Mouse (Mus musculus): ENCODE results near the gene Eipr1. TPM values are rescaled to one million over a fixed set of nuclear protein-coding genes. Genes with fewer than 3 reads are reported as not detected.
A peak's percentile ranks its signal among the peaks of the same experiment; 100 is the strongest.

Gene Eipr1
- polyA plus RNA-seq, 1 experiment from 2014 or later: 27.3 TPM

GRCm38 (mm10) chr12:28848726-28849612 lies 97.4 kb downstream of the Eipr1 start:
- H3K4me3 ChIP-seq (ENCODE audit: low read length): no peak overlapping the region
- no peaks in the 10 kb centered on the region for H3K9me3 ChIP-seq (ENCODE audit: control insufficient read depth, low read length)
- no peak overlapping the region for H3K4me2 ChIP-seq (ENCODE audit: low read depth, low read length)
- 55% methylated on average over 18 of the region's 18 CpGs for WGBS
- ATAC-seq (ENCODE audit: low read depth): 0 out of 2 replicates have a peak, but pooled peaks have one; percentile 36
- no peak overlapping the region for H3K27ac ChIP-seq (ENCODE audit: low read length)
- no peaks in the 10 kb centered on the region for H3K36me3 ChIP-seq (ENCODE audit: control insufficient read depth, insufficient read depth, low read length)
- no peak overlapping the region for H3K9ac ChIP-seq (ENCODE audit: low read length)
- peaks cover 2% of the 10 kb centered on the region for H3K4me1 ChIP-seq (replicated peaks; ENCODE audit: control insufficient read depth, insufficient read depth, low read length)
- H3K27me3 ChIP-seq (ENCODE audit: control insufficient read depth, insufficient read depth, low read depth, low read length): no peaks in the 10 kb centered on the region

GRCm38 (mm10) chr12:28859495-28860263 lies 108.1 kb downstream of the Eipr1 start:
- Histone ChIP-seq H3K36me3 (ENCODE audit: control insufficient read depth, insufficient read depth, low read length) (no peaks in the 10 kb centered on the region), H3K4me2 (ENCODE audit: low read depth, low read length) (no peak overlapping the region), H3K9ac (ENCODE audit: low read length) (no peak overlapping the region), H3K27ac (ENCODE audit: low read length) (no peak overlapping the region), H3K4me3 (ENCODE audit: low read length) (no peak overlapping the region), H3K4me1 (replicated peaks; ENCODE audit: control insufficient read depth, insufficient read depth, low read length) (peaks cover 4% of the 10 kb centered on the region; the same call in 1 of the 2 replicates), H3K27me3 (ENCODE audit: control insufficient read depth, insufficient read depth, low read depth, low read length) (no peaks in the 10 kb centered on the region), H3K9me3 (ENCODE audit: control insufficient read depth, low read length) (no peaks in the 10 kb centered on the region)
- ATAC-seq (ENCODE audit: low read depth): no peak
- 70% methylated on average over 11 of the region's 11 CpGs for WGBS

- WGBS: 53% methylated on average over 5 of the region's 5 CpGs
- peaks cover 4% of the 10 kb centered on the region; the same call in 1 of the 2 replicates for H3K4me1 ChIP-seq (replicated peaks; ENCODE audit: control insufficient read depth, insufficient read depth, low read length)
- no peaks in the 10 kb centered on the region for H3K9me3 ChIP-seq (ENCODE audit: control insufficient read depth, low read length)
- no peaks in the 10 kb centered on the region for H3K36me3 ChIP-seq (ENCODE audit: control insufficient read depth, insufficient read depth, low read length)
- H3K9ac ChIP-seq (ENCODE audit: low read length): no peak overlapping the region
- H3K27ac ChIP-seq (ENCODE audit: low read length): no peak overlapping the region
- ATAC-seq (ENCODE audit: low read depth): no peak
- H3K4me2 ChIP-seq (ENCODE audit: low read depth, low read length): no peak overlapping the region
- no peak overlapping the region for H3K4me3 ChIP-seq (ENCODE audit: low read length)
- H3K27me3 ChIP-seq (ENCODE audit: control insufficient read depth, insufficient read depth, low read depth, low read length): no peaks in the 10 kb centered on the region
Observed at GRCm38 (mm10) chr12:28860264-28860560, 108.6 kb downstream of the Eipr1 start.

GRCm38 (mm10) chr12:28863260-28863659 lies 111.7 kb downstream of the Eipr1 start:
- H3K4me2 ChIP-seq (ENCODE audit: low read depth, low read length): no peak overlapping the region
- no peak overlapping the region for H3K27ac ChIP-seq (ENCODE audit: low read length)

GRCm38 (mm10) chr12:28866121-28866520 lies 114.5 kb downstream of the Eipr1 start:
- Histone ChIP-seq H3K36me3 (ENCODE audit: control insufficient read depth, insufficient read depth, low read length) (no peaks in the 10 kb centered on the region), H3K4me1 (replicated peaks; ENCODE audit: control insufficient read depth, insufficient read depth, low read length) (peaks cover 4% of the 10 kb centered on the region; the same call in 1 of the 2 replicates), H3K27me3 (ENCODE audit: control insufficient read depth, insufficient read depth, low read depth, low read length) (no peaks in the 10 kb centered on the region), H3K9ac (ENCODE audit: low read length) (no peak overlapping the region), H3K4me3 (ENCODE audit: low read length) (no peak overlapping the region), H3K9me3 (ENCODE audit: control insufficient read depth, low read length) (no peaks in the 10 kb centered on the region), H3K27ac (ENCODE audit: low read length) (no peak overlapping the region), H3K4me2 (ENCODE audit: low read depth, low read length) (no peak overlapping the region)
- ATAC-seq (ENCODE audit: low read depth): no peak
- WGBS: 37% methylated on average over 1 of the region's 1 CpGs

More at GRCm38 (mm10) chr12:28863260-28863659, 111.7 kb downstream of the Eipr1 start:
- 52% methylated on average over 12 of the region's 12 CpGs for WGBS
- Histone ChIP-seq H3K4me1 (replicated peaks; ENCODE audit: control insufficient read depth, insufficient read depth, low read length) (peaks cover 4% of the 10 kb centered on the region; the same call in 1 of the 2 replicates), H3K4me3 (ENCODE audit: low read length) (no peak overlapping the region), H3K9ac (ENCODE audit: low read length) (no peak overlapping the region), H3K9me3 (ENCODE audit: control insufficient read depth, low read length) (no peaks in the 10 kb centered on the region), H3K36me3 (ENCODE audit: control insufficient read depth, insufficient read depth, low read length) (no peaks in the 10 kb centered on the region), H3K27me3 (ENCODE audit: control insufficient read depth, insufficient read depth, low read depth, low read length) (no peaks in the 10 kb centered on the region)
- ATAC-seq (ENCODE audit: low read depth): peak; percentile 93

GRCm38 (mm10) chr12:28868794-28869193 lies 117.2 kb downstream of the Eipr1 start:
- H3K9me3 ChIP-seq (ENCODE audit: control insufficient read depth, low read length): no peaks in the 10 kb centered on the region
- no peak for ATAC-seq (ENCODE audit: low read depth)
- no peaks in the 10 kb centered on the region for H3K27me3 ChIP-seq (ENCODE audit: control insufficient read depth, insufficient read depth, low read depth, low read length)
- H3K4me3 ChIP-seq (ENCODE audit: low read length): no peak overlapping the region
- H3K27ac ChIP-seq (ENCODE audit: low read length): no peak overlapping the region
- no peaks in the 10 kb centered on the region; the same call in 1 of the 2 replicates for H3K4me1 ChIP-seq (replicated peaks; ENCODE audit: control insufficient read depth, insufficient read depth, low read length)
- H3K4me2 ChIP-seq (ENCODE audit: low read depth, low read length): no peak overlapping the region
- 88% methylated on average over 4 of the region's 4 CpGs for WGBS
- H3K9ac ChIP-seq (ENCODE audit: low read length): no peak overlapping the region
- H3K36me3 ChIP-seq (ENCODE audit: control insufficient read depth, insufficient read depth, low read length): no peaks in the 10 kb centered on the region

GRCm38 (mm10) chr12:28872271-28872670 lies 120.7 kb downstream of the Eipr1 start:
- H3K4me1 ChIP-seq (replicated peaks; ENCODE audit: control insufficient read depth, insufficient read depth, low read length): no peaks in the 10 kb centered on the region
- ATAC-seq (ENCODE audit: low read depth): no peak
- H3K4me3 ChIP-seq (ENCODE audit: low read length): no peak overlapping the region
- no peak overlapping the region for H3K27ac ChIP-seq (ENCODE audit: low read length)
- H3K9me3 ChIP-seq (ENCODE audit: control insufficient read depth, low read length): no peaks in the 10 kb centered on the region
- no peaks in the 10 kb centered on the region for H3K36me3 ChIP-seq (ENCODE audit: control insufficient read depth, insufficient read depth, low read length)
- H3K9ac ChIP-seq (ENCODE audit: low read length): no peak overlapping the region
- H3K4me2 ChIP-seq (ENCODE audit: low read depth, low read length): no peak overlapping the region
- no peaks in the 10 kb centered on the region for H3K27me3 ChIP-seq (ENCODE audit: control insufficient read depth, insufficient read depth, low read depth, low read length)
- WGBS: 59% methylated on average over 12 of the region's 12 CpGs

GRCm38 (mm10) chr12:28874781-28875251 lies 123.2 kb downstream of the Eipr1 start:
- H3K9me3 ChIP-seq (ENCODE audit: control insufficient read depth, low read length): no peaks in the 10 kb centered on the region
- H3K27ac ChIP-seq (ENCODE audit: low read length): no peak overlapping the region
- 70% methylated on average over 8 of the region's 8 CpGs for WGBS

GRCm38 (mm10) chr12:28875471-28875870 lies 123.9 kb downstream of the Eipr1 start:
- no peak overlapping the region for H3K27ac ChIP-seq (ENCODE audit: low read length)

More at GRCm38 (mm10) chr12:28874781-28875251, 123.2 kb downstream of the Eipr1 start:
- no peak overlapping the region for H3K4me3 ChIP-seq (ENCODE audit: low read length)
- no peak overlapping the region for H3K4me2 ChIP-seq (ENCODE audit: low read depth, low read length)
- H3K9ac ChIP-seq (ENCODE audit: low read length): no peak overlapping the region
- no peaks in the 10 kb centered on the region for H3K4me1 ChIP-seq (replicated peaks; ENCODE audit: control insufficient read depth, insufficient read depth, low read length)
- no peak for ATAC-seq (ENCODE audit: low read depth)
- H3K27me3 ChIP-seq (ENCODE audit: control insufficient read depth, insufficient read depth, low read depth, low read length): no peaks in the 10 kb centered on the region
- no peaks in the 10 kb centered on the region for H3K36me3 ChIP-seq (ENCODE audit: control insufficient read depth, insufficient read depth, low read length)

More at GRCm38 (mm10) chr12:28875471-28875870, 123.9 kb downstream of the Eipr1 start:
- no peaks in the 10 kb centered on the region for H3K9me3 ChIP-seq (ENCODE audit: control insufficient read depth, low read length)
- ATAC-seq (ENCODE audit: low read depth): no peak
- H3K27me3 ChIP-seq (ENCODE audit: control insufficient read depth, insufficient read depth, low read depth, low read length): no peaks in the 10 kb centered on the region
- H3K4me1 ChIP-seq (replicated peaks; ENCODE audit: control insufficient read depth, insufficient read depth, low read length): no peaks in the 10 kb centered on the region
- no peak overlapping the region for H3K9ac ChIP-seq (ENCODE audit: low read length)
- WGBS: 64% methylated on average over 8 of the region's 8 CpGs
- no peak overlapping the region for H3K4me3 ChIP-seq (ENCODE audit: low read length)
- no peak overlapping the region for H3K4me2 ChIP-seq (ENCODE audit: low read depth, low read length)
- H3K36me3 ChIP-seq (ENCODE audit: control insufficient read depth, insufficient read depth, low read length): no peaks in the 10 kb centered on the region
